10 mouse cellular contexts compared by ENCODE assay signal in genomic region chr3:138066348-138066856, GRCm38 (mm10). TPM values are rescaled to one million over a fixed set of nuclear protein-coding genes. Genes with fewer than 3 reads are reported as not detected.
DNase-seq lines count a peak whose midpoint lies in the region; ATAC-seq lines count a peak whose summit lies in the region.
"Had no signal": no experiment of that assay in that cellular context is flagged by ENCODE, and none has a peak within 500 bp of the region (broad histone marks: within the 10 kb centered on the region; RNA-seq: fewer than 3 reads in every experiment).

No protein-coding gene starts in this region.

- no peaks in the 10 kb centered on the region for H3K36me3 ChIP-seq in kidney, embryonic 14.5 days (ENCODE audit: control insufficient read depth, insufficient read depth, low read length)
- no peaks in the 10 kb centered on the region for H3K36me3 ChIP-seq in forebrain, embryonic 13.5 days (ENCODE audit: poor library complexity, severe bottlenecking)
- H3K36me3 ChIP-seq in hindbrain, embryonic 12.5 days = no peaks in the 10 kb centered on the region
- no peaks in the 10 kb centered on the region for H3K36me3 ChIP-seq in midbrain, embryonic 15.5 days (replicated peaks)

- H3K4me1 ChIP-seq in kidney, embryonic 14.5 days (ENCODE audit: control insufficient read depth, insufficient read depth, low read length) = peaks cover 35% of the 10 kb centered on the region
- H3K4me1 ChIP-seq in forebrain, embryonic 13.5 days = peaks cover 21% of the 10 kb centered on the region
- peaks cover 38% of the 10 kb centered on the region for H3K4me1 ChIP-seq in hindbrain, embryonic 12.5 days
- peaks cover 11% of the 10 kb centered on the region for H3K4me1 ChIP-seq in midbrain, embryonic 15.5 days

- H3K9me3 ChIP-seq in kidney, embryonic 14.5 days (ENCODE audit: control insufficient read depth, low read length) = no peaks in the 10 kb centered on the region
- H3K9me3 ChIP-seq in forebrain, embryonic 13.5 days (replicated peaks) = no peaks in the 10 kb centered on the region
- no peaks in the 10 kb centered on the region for H3K9me3 ChIP-seq in hindbrain, embryonic 12.5 days (replicated peaks)
- no peaks in the 10 kb centered on the region for H3K9me3 ChIP-seq in midbrain, embryonic 15.5 days

- peak overlapping the region; percentile 33 for H3K4me2 ChIP-seq in kidney, embryonic 14.5 days (replicated peaks; ENCODE audit: low read depth, low read length)
- H3K4me2 ChIP-seq in forebrain, embryonic 13.5 days = no peak overlapping the region
- peak overlapping the region; percentile 31; the same call in 1 of the 2 replicates for H3K4me2 ChIP-seq in hindbrain, embryonic 12.5 days (replicated peaks)
- 0 out of 2 replicates have a peak overlapping the region, but pooled peaks have one; percentile 18 for H3K4me2 ChIP-seq in midbrain, embryonic 15.5 days

- WGBS in kidney, embryonic 14.5 days = 31% methylated on average over 20 of the region's 20 CpGs
- 69% methylated on average over 20 of the region's 20 CpGs for WGBS in forebrain, embryonic 13.5 days
- 56% methylated on average over 20 of the region's 20 CpGs for WGBS in hindbrain, embryonic 12.5 days
- 60% methylated on average over 20 of the region's 20 CpGs for WGBS in midbrain, embryonic 15.5 days

- peak; percentile 70 for ATAC-seq in kidney, embryonic 14.5 days (ENCODE audit: low FRiP score, low TSS enrichment)
- ATAC-seq in forebrain, embryonic 13.5 days = peak; percentile 68
- ATAC-seq in hindbrain, embryonic 12.5 days (ENCODE audit: low FRiP score) = peak; percentile 49
- peak; percentile 37; the same call in 1 of the 2 replicates for ATAC-seq in midbrain, embryonic 15.5 days (replicated peaks)

- no peak overlapping the region for H3K9ac ChIP-seq in kidney, embryonic 14.5 days (ENCODE audit: low read depth, low read length)
- no peak overlapping the region for H3K9ac ChIP-seq in forebrain, embryonic 13.5 days
- H3K9ac ChIP-seq in hindbrain, embryonic 12.5 days = no peak overlapping the region
- H3K9ac ChIP-seq in midbrain, embryonic 15.5 days = no peak overlapping the region

- H3K27me3 ChIP-seq in kidney, embryonic 14.5 days (ENCODE audit: control insufficient read depth, insufficient read depth, low read length) = no peaks in the 10 kb centered on the region
- H3K27me3 ChIP-seq in forebrain, embryonic 13.5 days = no peaks in the 10 kb centered on the region
- H3K27me3 ChIP-seq in hindbrain, embryonic 12.5 days = peaks cover 6% of the 10 kb centered on the region
- H3K27me3 ChIP-seq in midbrain, embryonic 15.5 days (replicated peaks) = no peaks in the 10 kb centered on the region; the same call in 1 of the 2 replicates

- H3K4me3 ChIP-seq in kidney, embryonic 14.5 days (ENCODE audit: low read length) = no peak overlapping the region
- no peak overlapping the region for H3K4me3 ChIP-seq in forebrain, embryonic 13.5 days
- no peak overlapping the region for H3K4me3 ChIP-seq in hindbrain, embryonic 12.5 days
- no peak overlapping the region for H3K4me3 ChIP-seq in midbrain, embryonic 15.5 days

- no peak for DNase-seq in kidney, adult 11 months
- DNase-seq in adrenal gland, postnatal 36 days = no peak
- no peak for DNase-seq in B cell, adult 2 months
- DNase-seq in cerebellum, adult 9-10 months = no peak

- H3K27ac ChIP-seq in kidney, embryonic 14.5 days (ENCODE audit: low read depth, low read length) = no peak overlapping the region
- no peak overlapping the region for H3K27ac ChIP-seq in forebrain, embryonic 13.5 days
- 0 out of 2 replicates have a peak overlapping the region, but pooled peaks have one; percentile 46 for H3K27ac ChIP-seq in hindbrain, embryonic 12.5 days
- no peak overlapping the region for H3K27ac ChIP-seq in midbrain, embryonic 15.5 days

RNA-seq across cellular contexts. Expression of gene Gm5105, which starts 0.8 kb away (rescaled TPM):
- polyA plus RNA-seq in kidney, embryonic 14.5 days (2014; fragmentation: Nextera tagmentation; extraction: Ambion mirVana) = 0.22 and 0.24 TPM in 2 replicates
- polyA plus RNA-seq in forebrain, embryonic 13.5 days (2015; fragmentation: Nextera tagmentation; extraction: Ambion mirVana) = not detected in 2 replicates
- polyA plus RNA-seq in hindbrain, embryonic 12.5 days (2016; fragmentation: Nextera tagmentation; extraction: Ambion mirVana) = not detected in 2 replicates
- 0.11 and 0.12 TPM in 2 replicates for polyA plus RNA-seq in midbrain, embryonic 15.5 days (2015; fragmentation: Nextera tagmentation; extraction: Ambion mirVana)
- total RNA-seq in adrenal gland, postnatal 36 days (2021) = not detected
- total RNA-seq: ES-E14; layer of hippocampus, adult 18-20 months had no signal

RNA-seq across cellular contexts. Expression of gene 1110002E22Rik, which starts 1.6 kb away (rescaled TPM):
- 0.38 and 0.39 TPM in 2 replicates for polyA plus RNA-seq in kidney, embryonic 14.5 days (2014; fragmentation: Nextera tagmentation; extraction: Ambion mirVana)
- 0.05 and 0.08 TPM in 2 replicates for polyA plus RNA-seq in forebrain, embryonic 13.5 days (2015; fragmentation: Nextera tagmentation; extraction: Ambion mirVana)
- polyA plus RNA-seq in hindbrain, embryonic 12.5 days (2016; fragmentation: Nextera tagmentation; extraction: Ambion mirVana) = 0.42 and 0.45 TPM in 2 replicates
- polyA plus RNA-seq in midbrain, embryonic 15.5 days (2015; fragmentation: Nextera tagmentation; extraction: Ambion mirVana) = 0.09 and 0.26 TPM in 2 replicates
- total RNA-seq in adrenal gland, postnatal 36 days (2021) = under 1 TPM in 1 of 2 experiments, not detected in 1; 0.10 TPM
